Mouse (Mus musculus) kidney, postnatal 0 days (tissue): ENCODE measurements around the gene Tbx6. TPM values are rescaled to one million over a fixed set of nuclear protein-coding genes. Genes with fewer than 3 reads are reported as not detected.

Source experiments
- ATAC-seq: fragments of 200-750 bp; cut with Nextera tagmentation; replicated peaks from 2 replicates; pipeline ENCODE4 v1.8.0; 2017; ENCODE audit warnings: low read depth, moderate number of reproducible peaks, moderate TSS enrichment, moderate library complexity; ENCODE audit not compliant: low FRiP score
- DNase-seq: peaks from one replicate; pipeline ENCODE4 v3.0.0-alpha.2; 2016; ENCODE audit warnings: low spot score
- H3K27ac ChIP-seq: fragments of 300-500 bp; sonication (generic); 2 replicates; pipeline ENCODE4 v1.5.1; 2014; ENCODE audit warnings: mild to moderate bottlenecking
- H3K27me3 ChIP-seq: fragments of 300-500 bp; sonication (generic); 2 replicates; pipeline ENCODE4 v1.6.1; 2014; ENCODE audit warnings: low read length, mixed read lengths; ENCODE audit not compliant: insufficient read depth
- H3K36me3 ChIP-seq: fragments of 300-500 bp; sonication (generic); 2 replicates; pipeline ENCODE4 v1.6.1; 2014; ENCODE audit warnings: low read length, mixed read lengths; ENCODE audit not compliant: insufficient read depth
- H3K4me1 ChIP-seq: fragments of 300-500 bp; sonication (generic); replicated peaks from 2 replicates; pipeline ENCODE4 v1.6.1; 2014; ENCODE audit warnings: antibody characterized with exemption, low read length, mixed read lengths; ENCODE audit not compliant: insufficient read depth
- H3K4me2 ChIP-seq: fragments of 300-500 bp; sonication (generic); 2 replicates; pipeline ENCODE4 v1.6.1; 2014; ENCODE audit warnings: mild to moderate bottlenecking, low read length, moderate library complexity, mixed read lengths
- H3K4me3 ChIP-seq: fragments of 300-500 bp; sonication (generic); replicated peaks from 2 replicates; pipeline ENCODE4 v1.5.1; 2014; ENCODE audit warnings: low read depth, low read length
- H3K9ac ChIP-seq: fragments of 300-500 bp; sonication (generic); 2 replicates; pipeline ENCODE4 v1.6.1; 2014; ENCODE audit warnings: low read depth, low read length
- H3K9me3 ChIP-seq: fragments of 300-500 bp; sonication (generic); replicated peaks from 2 replicates; pipeline ENCODE4 v1.6.1; 2016; ENCODE audit warnings: low read length, inconsistent platforms, mixed read lengths
- CTCF ChIP-seq: IDR thresholded peaks from 2 replicates; pipeline ENCODE4 v1.5.1; 2016; ENCODE audit warnings: antibody characterized with exemption, low read depth, mild to moderate bottlenecking, moderate library complexity
- WGBS: fragments of 180-500 bp; shearing (Covaris S2); extraction: QIAGEN DNeasy Blood & Tissue Kit; methylation state at CpG from one replicate; pipeline ENCODE4 v1.1.7; 2014; 5-methylcytosine and 5-hydroxymethylcytosine counted together
- polyA plus RNA-seq: library from polyadenylated mRNA; unstranded; fragments of >200 nt; fragmentation: Nextera tagmentation; extraction: Ambion mirVana; gene quantifications from 2 replicates; pipeline ENCODE4 v1.2.1, GENCODE M21; 2015

The Tbx6 gene
- polyA plus RNA-seq, 1 experiment from 2014 or later, result 0.21 TPM

GRCm38 (mm10) chr7:126758539-126758938, 22.7 kb upstream of the Tbx6 start:
- no peak overlapping the region for H3K4me2 ChIP-seq
- H3K9me3 ChIP-seq, result no peaks in the 10 kb centered on the region
- DNase-seq (no peak), ATAC-seq (no peak)
- peaks cover 9% of the 10 kb centered on the region; the same call in 1 of the 2 replicates for H3K4me1 ChIP-seq
- no peak overlapping the region for H3K4me3 ChIP-seq
- no peak overlapping the region for H3K27ac ChIP-seq
- peaks cover 16% of the 10 kb centered on the region; the same call in 1 of the 2 replicates for H3K36me3 ChIP-seq
- no peak for TF ChIP-seq CTCF
- 66% methylated on average over 7 of the region's 7 CpGs for WGBS
- H3K27me3 ChIP-seq, result no peaks in the 10 kb centered on the region
- no peak overlapping the region for H3K9ac ChIP-seq

DNA sequence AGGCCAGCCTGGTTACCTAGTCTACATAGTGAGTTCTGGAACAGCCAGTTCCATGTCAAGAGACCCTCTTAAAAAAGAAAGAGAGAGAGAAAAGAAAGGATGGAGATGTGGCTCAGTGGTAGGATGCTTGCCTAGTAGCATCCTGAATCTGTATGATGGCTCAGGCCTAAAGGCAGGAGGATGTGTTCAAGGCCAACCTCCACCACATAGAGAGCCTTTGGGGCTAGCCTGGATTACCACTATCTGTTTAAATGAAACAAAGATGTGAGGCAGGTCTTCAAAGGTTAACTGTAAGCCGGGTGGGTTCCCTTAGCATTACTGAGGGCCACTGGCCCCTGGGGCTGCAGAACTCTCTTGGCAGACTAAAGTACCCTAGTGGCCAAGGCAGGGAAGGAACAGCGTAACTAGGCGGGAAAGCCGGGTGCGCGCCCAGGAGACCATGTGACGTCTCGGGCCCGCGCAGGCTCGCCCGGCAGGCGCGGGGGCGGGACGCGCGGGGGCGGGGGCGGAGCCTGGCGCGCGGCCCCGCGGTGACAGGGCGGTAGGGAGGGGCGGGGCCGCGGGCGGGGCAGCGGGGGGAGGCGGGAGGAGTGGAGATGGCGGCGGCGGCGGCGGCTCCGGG, 22.1 kb upstream of the Tbx6 start, which contains the start of gene Mapk3:
TSS of gene Mapk3 (plus strand) at position 552 of the 622 bp plus-strand sequence.
- DNase-seq (peak; percentile 96), ATAC-seq (peak; percentile 64)
- peak; percentile 73 for TF ChIP-seq CTCF
- Histone ChIP-seq H3K4me3 (peak within 1 kb of the TSS; percentile 87), H3K27ac (peak within 1 kb of the TSS; percentile 93), H3K9me3 (no peaks in the 10 kb centered on the region), H3K27me3 (no peaks in the 10 kb centered on the region), H3K4me2 (peak within 1 kb of the TSS; percentile 76), H3K36me3 (peaks cover 22% of the 10 kb centered on the region), H3K9ac (peak within 1 kb of the TSS; percentile 81), H3K4me1 (peaks cover 9% of the 10 kb centered on the region; the same call in 1 of the 2 replicates)
- 2% methylated on average over 30 of the region's 38 CpGs for WGBS

- WGBS, result 0% methylated on average over 22 of the region's 24 CpGs
- H3K4me2 ChIP-seq, result peak overlapping the region; percentile 76
- peaks cover 9% of the 10 kb centered on the region; the same call in 1 of the 2 replicates for H3K4me1 ChIP-seq
- ATAC-seq, result peak; percentile 22
- peak overlapping the region; percentile 81 for H3K9ac ChIP-seq
- H3K36me3 ChIP-seq, result peaks cover 29% of the 10 kb centered on the region
- no peaks in the 10 kb centered on the region for H3K27me3 ChIP-seq
- H3K4me3 ChIP-seq, result peak overlapping the region; percentile 87
- peak overlapping the region; percentile 93 for H3K27ac ChIP-seq
- no peaks in the 10 kb centered on the region for H3K9me3 ChIP-seq
- TF ChIP-seq CTCF, result no peak
- DNase-seq, result no peak
Observed at GRCm38 (mm10) chr7:126759672-126760390, 21.5 kb upstream of the Tbx6 start.

GRCm38 (mm10) chr7:126760391-126760802, 20.9 kb upstream of the Tbx6 start:
- peak; percentile 93 for DNase-seq
- H3K36me3 ChIP-seq, result peaks cover 34% of the 10 kb centered on the region
- H3K4me3 ChIP-seq, result peak overlapping the region; percentile 87
- peak; percentile 40; the same call in 1 of the 2 replicates for ATAC-seq
- peak overlapping the region; percentile 81 for H3K9ac ChIP-seq
- WGBS, result 12% methylated on average over 3 of the region's 3 CpGs
- no peaks in the 10 kb centered on the region for H3K9me3 ChIP-seq
- peak overlapping the region; percentile 76 for H3K4me2 ChIP-seq
- TF ChIP-seq CTCF, result no peak
- H3K27me3 ChIP-seq, result no peaks in the 10 kb centered on the region
- peaks cover 9% of the 10 kb centered on the region; the same call in 1 of the 2 replicates for H3K4me1 ChIP-seq
- H3K27ac ChIP-seq, result peak overlapping the region; percentile 93

DNA sequence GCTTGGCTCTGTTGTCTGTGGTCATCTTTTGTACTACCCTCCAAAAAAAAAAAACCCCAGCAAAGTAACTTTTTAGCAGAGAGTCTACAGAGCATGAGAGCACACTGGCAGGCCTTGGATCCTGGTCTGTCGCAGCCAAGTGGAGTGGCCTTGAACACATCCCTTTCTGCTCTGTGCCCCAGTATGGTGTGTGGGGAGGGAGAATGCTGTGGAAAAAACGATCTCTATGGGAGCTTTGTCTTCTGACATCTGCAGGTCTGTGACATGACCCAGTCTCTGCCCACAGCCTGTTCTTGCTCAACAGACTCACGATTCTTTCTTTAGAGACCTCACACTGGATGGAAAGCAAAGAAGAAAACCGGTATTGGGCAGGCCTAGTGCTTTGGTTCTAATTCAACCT, 20.3 kb upstream of the Tbx6 start:
- TF ChIP-seq CTCF, result no peak
- H3K4me1 ChIP-seq, result peaks cover 9% of the 10 kb centered on the region; the same call in 1 of the 2 replicates
- H3K36me3 ChIP-seq, result peaks cover 35% of the 10 kb centered on the region
- H3K27me3 ChIP-seq, result no peaks in the 10 kb centered on the region
- H3K4me3 ChIP-seq, result no peak overlapping the region
- H3K27ac ChIP-seq, result peak overlapping the region; percentile 93
- DNase-seq, result no peak
- 60% methylated on average over 4 of the region's 4 CpGs for WGBS
- ATAC-seq, result no peak
- H3K4me2 ChIP-seq, result peak overlapping the region; percentile 76
- no peaks in the 10 kb centered on the region for H3K9me3 ChIP-seq
- no peak overlapping the region for H3K9ac ChIP-seq

GRCm38 (mm10) chr7:126761529-126762067, 19.7 kb upstream of the Tbx6 start:
- H3K4me1 ChIP-seq, result peaks cover 9% of the 10 kb centered on the region; the same call in 1 of the 2 replicates
- H3K27ac ChIP-seq, result peak overlapping the region; percentile 19; the same call in 1 of the 2 replicates
- H3K4me2 ChIP-seq, result no peak overlapping the region
- H3K9ac ChIP-seq, result no peak overlapping the region
- no peak for DNase-seq
- ATAC-seq, result no peak
- TF ChIP-seq CTCF, result no peak
- no peak overlapping the region for H3K4me3 ChIP-seq
- peaks cover 42% of the 10 kb centered on the region for H3K36me3 ChIP-seq
- 59% methylated on average over 6 of the region's 6 CpGs for WGBS
- H3K9me3 ChIP-seq, result no peaks in the 10 kb centered on the region
- no peaks in the 10 kb centered on the region for H3K27me3 ChIP-seq
